Mouse (Mus musculus) heart, postnatal 36 days (tissue): Measurements from ENCODE around the gene Mex3a. TPM values are rescaled to one million over a fixed set of nuclear protein-coding genes. Genes with fewer than 3 reads are reported as not detected.
"Not testable (repeated sequence)": the region's sequence is repeated elsewhere in the genome, so short reads cannot be mapped to it uniquely, and the experiment has no call there.

Experiments
- DNase-seq, 2 experiments: peaks; one replicate each; pipeline ENCODE4 v3.0.0; 2021 to 2022
- intact Hi-C: fragments of 180-260 bp; cut with DNase I; formaldehyde crosslinking; loops from one replicate; pipeline ENCODE4 v1.15.1; 2025
- total RNA-seq, 2 experiments: library from RNA; stranded (reverse); gene quantifications; 2 replicates each; pipeline ENCODE4 v1.2.3; 2021

Gene Mex3a
- total RNA-seq, 2 experiments from 2014 or later = 0.22 to 0.58 TPM

- intact Hi-C loops = no loop called here
- no peak for DNase-seq
These were observed 29.8 kb downstream of the Mex3a start for GRCm38 (mm10) chr3:88561989-88562388.

- intact Hi-C loops = no loop called here
- DNase-seq = no peak
These were observed 31.2 kb downstream of the Mex3a start for GRCm38 (mm10) chr3:88563442-88563841.

- DNase-seq = no peak
- intact Hi-C loops = no loop called here
These were observed 31.8 kb downstream of the Mex3a start for GRCm38 (mm10) chr3:88563966-88564365.

- intact Hi-C loops = no loop called here
- DNase-seq = no peak
These were observed 33.9 kb downstream of the Mex3a start for GRCm38 (mm10) chr3:88566116-88566515.

GRCm38 (mm10) chr3:88566536-88567061 lies 34.4 kb downstream of the Mex3a start:
- intact Hi-C loops = no loop called here
- DNase-seq = no peak

- intact Hi-C loops = no loop called here
- no peak for DNase-seq
These were observed 35.7 kb downstream of the Mex3a start for GRCm38 (mm10) chr3:88567892-88568291.

GRCm38 (mm10) chr3:88568615-88569014 lies 36.4 kb downstream of the Mex3a start:
- intact Hi-C loops = no loop called here
- DNase-seq = no peak

GRCm38 (mm10) chr3:88569093-88569492 lies 36.9 kb downstream of the Mex3a start:
- intact Hi-C loops = no loop called here

GRCm38 (mm10) chr3:88569694-88570093 lies 37.5 kb downstream of the Mex3a start:
- intact Hi-C loops = no loop called here
- no peak for DNase-seq

More at GRCm38 (mm10) chr3:88569093-88569492, 36.9 kb downstream of the Mex3a start:
- DNase-seq = no peak

- no peak for DNase-seq
- intact Hi-C loops = no loop called here
These were observed 38.1 kb downstream of the Mex3a start for GRCm38 (mm10) chr3:88570341-88570740.

GRCm38 (mm10) chr3:88571856-88572255 lies 39.7 kb downstream of the Mex3a start:
- intact Hi-C loops = no loop called here
- DNase-seq = no peak

GRCm38 (mm10) chr3:88572835-88573234 lies 40.6 kb downstream of the Mex3a start:
- intact Hi-C loops = no loop called here
- DNase-seq = no peak

- DNase-seq = no peak
- intact Hi-C loops = no loop called here
These were observed 41.6 kb downstream of the Mex3a start for GRCm38 (mm10) chr3:88573810-88574209.

GRCm38 (mm10) chr3:88575540-88575939 lies 43.3 kb downstream of the Mex3a start, which contains the start of gene Ssr2:
TSS of gene Ssr2 (plus strand) at chr3:88575876.
- intact Hi-C loops = no loop called here

GRCm38 (mm10) chr3:88577846-88578245 lies 45.7 kb downstream of the Mex3a start:
- DNase-seq, intact Hi-C loops: not testable (repeated sequence)

More at GRCm38 (mm10) chr3:88575540-88575939, 43.3 kb downstream of the Mex3a start, which contains the start of gene Ssr2:
- DNase-seq = no peak

GRCm38 (mm10) chr3:88578498-88579424 lies 46.6 kb downstream of the Mex3a start:
- DNase-seq = no peak
- intact Hi-C loops = no loop called here

GRCm38 (mm10) chr3:88579454-88580117 lies 47.4 kb downstream of the Mex3a start:
- DNase-seq = peak; percentile 76 to 77
- intact Hi-C loops = loop anchor here (2.0 kb wide), 1 partner anchor 27 kb away; the partner anchor contains the start of genes Lamtor2 and Ubqln4

- no peak for DNase-seq
- intact Hi-C loops = no loop called here
These were observed 53.6 kb downstream of the Mex3a start for GRCm38 (mm10) chr3:88585769-88586168.

GRCm38 (mm10) chr3:88586640-88587039 lies 54.4 kb downstream of the Mex3a start:
- DNase-seq = no peak
- intact Hi-C loops = no loop called here

- intact Hi-C loops = no loop called here
- no peak for DNase-seq
These were observed 58.1 kb downstream of the Mex3a start for GRCm38 (mm10) chr3:88590246-88590645.
